Mouse (Mus musculus): Measurements from ENCODE around the gene Nr1h4.

Gene Nr1h4

DNA sequence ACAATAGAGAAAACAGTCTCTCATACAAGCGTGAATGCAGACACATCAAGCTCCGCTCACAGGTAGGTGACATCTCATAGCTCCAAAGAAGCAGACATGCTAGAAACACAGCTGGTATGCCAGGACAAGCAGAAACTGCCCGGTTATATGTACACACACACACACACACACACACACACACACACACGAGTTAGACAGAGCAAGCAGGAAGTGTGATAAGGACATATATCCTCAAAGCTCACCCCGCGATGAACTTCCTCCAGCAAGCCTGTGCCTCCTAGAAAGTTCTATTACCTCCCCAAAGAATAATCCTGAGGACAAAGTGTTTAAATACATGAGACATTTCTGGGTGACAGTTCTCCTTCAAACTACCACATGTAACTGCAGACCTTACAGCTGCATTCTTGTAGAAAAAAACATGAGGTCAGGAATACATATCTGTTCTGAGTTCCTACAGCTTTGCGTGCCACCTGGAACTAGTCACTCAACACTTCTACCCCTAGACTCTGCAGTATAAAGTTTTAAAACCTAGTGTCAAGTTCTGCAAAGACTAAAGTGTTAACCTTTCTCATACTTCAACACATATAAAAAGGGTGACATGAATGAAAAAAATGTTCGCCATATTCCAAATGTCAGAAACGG lies 11.5 kb downstream of the Nr1h4 start:
- DNase-seq (ENCODE audit: low spot score) = no peak

DNA sequence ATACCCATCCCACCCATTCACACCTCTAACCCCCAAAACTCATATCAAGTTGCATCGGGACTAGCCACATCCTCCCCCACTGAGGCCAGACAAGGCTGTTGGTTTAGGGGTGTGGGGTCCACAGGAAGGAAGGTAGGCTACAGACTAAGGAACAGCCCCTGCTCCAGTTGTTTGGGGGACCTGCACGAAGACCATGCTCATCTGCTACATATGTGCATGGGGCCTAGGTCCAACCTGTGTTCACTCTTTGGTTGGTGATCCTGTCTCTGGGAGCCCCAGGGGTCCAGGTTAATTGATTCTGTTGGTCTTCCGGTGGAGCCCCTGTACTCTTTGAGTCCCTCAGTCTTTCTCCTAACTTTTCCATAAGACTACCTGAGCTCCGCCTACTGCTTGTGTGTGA lies 13.0 kb downstream of the Nr1h4 start:
- no peak for DNase-seq (ENCODE audit: low spot score)

DNA sequence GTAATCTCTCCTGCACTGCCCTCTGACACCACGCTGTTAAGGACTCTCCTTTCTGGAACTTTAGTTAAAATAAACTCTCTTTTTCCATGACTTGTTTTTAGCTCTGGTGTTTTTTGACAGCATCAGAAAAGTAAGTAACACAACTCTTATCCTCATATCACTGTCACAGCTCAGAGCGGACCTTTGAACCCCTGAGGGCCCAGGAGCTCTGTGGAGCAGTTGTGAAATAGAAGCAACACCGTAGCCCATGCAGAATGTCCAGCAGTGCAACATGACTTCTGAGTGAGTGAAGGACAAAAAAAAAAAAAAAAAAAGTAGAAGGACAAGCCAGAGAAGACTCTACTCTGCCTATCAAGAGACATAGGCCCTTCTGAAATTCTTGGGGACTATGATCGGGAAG lies 14.2 kb downstream of the Nr1h4 start:
- DNase-seq (ENCODE audit: low spot score) = no peak

- no peak for DNase-seq (ENCODE audit: low spot score)
Measured at GRCm38 (mm10) chr10:89518365-89518764, 15.0 kb downstream of the Nr1h4 start.

- no peak for DNase-seq (ENCODE audit: low spot score)
Measured at GRCm38 (mm10) chr10:89515813-89516212, 17.6 kb downstream of the Nr1h4 start.

GRCm38 (mm10) chr10:89512562-89512961 lies 20.8 kb downstream of the Nr1h4 start:
- no peak for DNase-seq (ENCODE audit: low spot score)

DNA sequence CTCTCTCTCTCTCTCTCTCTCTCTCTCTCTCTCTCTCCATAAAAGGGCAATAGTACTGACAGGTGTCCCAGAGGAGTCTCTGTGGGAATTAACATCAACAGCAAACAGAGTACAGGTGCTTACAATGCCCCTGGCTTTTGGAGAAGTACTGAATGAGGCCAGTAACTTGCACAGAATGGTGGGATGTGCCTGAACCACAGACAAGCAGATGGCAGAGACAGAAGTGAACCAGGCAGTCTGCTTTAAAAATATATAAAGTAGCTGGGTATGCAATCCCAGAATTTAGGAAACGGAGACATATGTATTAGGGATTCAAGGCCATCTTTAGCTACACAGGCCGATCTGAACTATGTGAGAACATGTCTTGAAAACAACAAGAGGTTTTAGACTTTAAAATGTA lies 22.8 kb downstream of the Nr1h4 start:
- DNase-seq (ENCODE audit: low spot score) = no peak

DNA sequence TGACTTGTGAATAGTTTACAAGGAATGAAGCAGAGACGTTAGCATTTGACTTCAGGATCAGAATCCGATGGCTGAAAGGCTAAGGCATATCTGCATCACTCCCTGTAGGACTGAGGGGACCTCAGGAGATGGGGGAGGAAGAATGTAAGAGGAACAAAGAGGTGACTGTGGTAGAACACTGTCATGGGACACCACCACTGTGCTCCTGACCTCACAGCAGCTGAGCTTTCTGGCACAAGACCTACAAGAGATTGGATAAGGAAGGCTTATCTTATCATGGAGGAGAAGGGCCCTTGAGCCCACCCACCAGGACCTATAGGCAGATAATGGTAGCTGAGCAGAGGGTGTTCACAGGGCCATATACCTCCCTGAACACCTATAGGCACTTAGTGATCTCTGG lies 24.8 kb downstream of the Nr1h4 start:
- no peak for DNase-seq (ENCODE audit: low spot score)

DNA sequence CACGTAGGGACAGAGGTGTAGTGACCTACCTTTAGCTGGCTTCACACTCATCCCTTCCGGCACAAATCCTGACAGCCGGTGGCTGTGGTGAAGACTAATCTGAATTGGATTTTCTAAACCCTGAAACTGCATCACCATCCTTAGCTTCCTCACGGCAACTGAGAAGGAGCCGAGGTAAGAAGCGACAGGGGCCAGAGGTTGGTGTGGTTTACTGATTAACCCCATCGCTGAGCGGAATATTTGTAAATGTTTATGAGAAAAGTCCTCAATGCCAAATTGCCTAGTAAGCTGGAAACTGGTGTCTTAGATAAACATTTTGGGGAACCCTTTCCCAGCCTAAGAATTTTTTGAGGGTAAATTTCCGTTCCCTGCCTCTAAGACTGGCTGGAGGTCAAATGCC lies 26.9 kb downstream of the Nr1h4 start:
- no peak for DNase-seq (ENCODE audit: low spot score)

DNA sequence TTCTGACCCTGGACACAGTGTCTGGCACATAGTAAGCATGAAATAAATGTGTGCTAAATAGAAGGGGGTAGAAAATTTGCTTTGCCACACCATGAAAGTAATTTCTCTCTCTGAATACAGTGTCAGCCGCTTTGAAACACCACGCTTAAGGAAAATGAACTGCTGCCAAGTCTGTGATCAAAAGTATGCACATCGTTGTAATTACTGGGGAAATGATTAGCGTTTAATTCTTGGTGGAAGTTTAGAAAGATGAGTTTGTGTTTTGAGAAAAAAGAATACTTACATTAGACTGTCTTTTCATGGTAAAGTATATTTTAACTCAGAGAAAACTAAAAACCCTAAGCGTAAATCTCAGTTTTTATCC lies 27.8 kb downstream of the Nr1h4 start:
- DNase-seq (ENCODE audit: low spot score) = no peak

GRCm38 (mm10) chr10:89504952-89505591 lies 28.3 kb downstream of the Nr1h4 start:
- DNase-seq (ENCODE audit: low spot score) = no peak

GRCm38 (mm10) chr10:89502986-89503560 lies 30.3 kb downstream of the Nr1h4 start:
- DNase-seq (ENCODE audit: low spot score) = no peak

- DNase-seq (ENCODE audit: low spot score) = no peak
Measured at GRCm38 (mm10) chr10:89501902-89502301, 31.5 kb downstream of the Nr1h4 start.

- DNase-seq (ENCODE audit: low spot score) = no peak
Measured at GRCm38 (mm10) chr10:89495537-89495936, 37.8 kb downstream of the Nr1h4 start.

- no peak for DNase-seq (ENCODE audit: low spot score)
Measured at GRCm38 (mm10) chr10:89491321-89491720, 42.1 kb downstream of the Nr1h4 start.

DNA sequence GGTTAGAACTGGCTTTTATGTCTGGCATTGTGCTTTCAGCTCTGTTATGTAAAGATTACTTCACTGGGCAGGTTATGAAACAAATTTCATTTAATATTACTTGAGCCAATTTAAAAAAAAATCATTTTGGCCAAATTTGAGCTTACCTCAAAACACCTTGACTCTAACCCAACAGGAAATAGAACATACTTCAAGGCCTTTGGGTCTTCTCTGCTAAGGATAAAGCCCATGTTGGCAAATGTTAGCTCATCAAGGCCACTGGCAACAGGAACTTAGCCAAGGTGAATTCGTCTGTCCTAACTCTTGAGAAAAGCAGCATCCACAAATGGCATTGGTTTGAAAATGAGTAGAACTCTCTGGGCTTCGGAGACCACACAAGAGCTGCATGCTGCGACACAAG lies 43.1 kb downstream of the Nr1h4 start:
- DNase-seq (ENCODE audit: low spot score) = no peak

GRCm38 (mm10) chr10:89489459-89489858 lies 43.9 kb downstream of the Nr1h4 start:
- no peak for DNase-seq (ENCODE audit: low spot score)

- DNase-seq (ENCODE audit: low spot score) = no peak
Measured at GRCm38 (mm10) chr10:89486995-89487742, 46.2 kb downstream of the Nr1h4 start.

DNA sequence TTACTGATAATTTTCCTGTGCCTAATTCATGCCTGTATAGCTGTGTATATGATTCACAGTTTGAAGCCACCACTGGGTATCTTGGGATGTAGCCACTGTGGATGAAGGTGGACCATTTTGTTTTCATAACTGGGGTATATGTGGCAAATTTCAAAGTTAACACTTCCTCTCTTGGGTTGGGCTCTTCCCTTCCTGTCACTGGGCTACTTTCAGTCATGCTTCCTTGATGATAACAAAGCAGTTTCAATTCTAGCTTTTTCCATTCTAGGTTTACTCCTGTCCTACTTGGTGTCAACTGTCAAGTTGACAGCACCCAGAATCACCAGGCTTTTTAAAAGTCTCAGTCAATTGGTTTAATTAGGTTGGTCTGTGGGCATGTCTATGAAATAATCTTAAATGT lies 48.5 kb downstream of the Nr1h4 start:
- DNase-seq (ENCODE audit: low spot score) = no peak

DNA sequence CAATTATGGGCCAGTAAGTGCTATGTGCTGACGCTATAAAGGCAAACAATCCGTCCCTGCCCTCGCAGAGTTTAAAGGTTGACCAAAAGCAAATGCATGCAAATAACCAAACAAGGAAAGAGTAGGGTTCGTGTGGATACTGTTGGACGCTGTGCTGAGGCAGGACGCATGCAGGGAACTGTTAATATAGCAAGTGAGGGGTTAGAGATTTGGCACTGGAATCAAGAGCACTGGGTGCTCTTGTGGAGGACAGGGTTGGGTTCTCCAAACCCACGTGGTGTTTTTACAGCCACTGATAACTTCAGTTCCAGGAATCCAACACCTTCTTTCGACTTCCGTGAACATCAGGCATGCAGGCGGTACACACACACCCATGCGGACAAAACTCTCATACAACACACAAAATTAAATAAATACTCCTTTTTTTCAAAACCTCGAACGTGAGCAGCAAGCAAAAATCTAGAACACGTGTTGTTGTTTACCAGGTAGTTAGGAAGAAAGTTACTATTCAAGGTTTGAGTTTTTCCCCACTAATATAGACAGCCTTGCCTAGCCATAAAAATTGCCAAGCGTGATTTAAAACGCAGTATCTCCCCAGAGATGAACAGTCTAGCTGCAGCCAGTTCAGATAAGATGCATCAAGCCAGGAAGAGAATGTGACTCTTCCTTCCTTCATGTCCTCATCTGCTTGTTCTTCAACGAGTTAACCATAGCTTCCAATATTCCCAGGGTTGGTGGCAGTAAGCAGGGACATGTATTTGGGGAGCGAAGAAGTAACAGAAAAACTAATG lies 49.4 kb downstream of the Nr1h4 start:
- DNase-seq (ENCODE audit: low spot score) = no peak

GRCm38 (mm10) chr10:89483113-89483512 lies 50.3 kb downstream of the Nr1h4 start:
- no peak for DNase-seq (ENCODE audit: low spot score)

DNA sequence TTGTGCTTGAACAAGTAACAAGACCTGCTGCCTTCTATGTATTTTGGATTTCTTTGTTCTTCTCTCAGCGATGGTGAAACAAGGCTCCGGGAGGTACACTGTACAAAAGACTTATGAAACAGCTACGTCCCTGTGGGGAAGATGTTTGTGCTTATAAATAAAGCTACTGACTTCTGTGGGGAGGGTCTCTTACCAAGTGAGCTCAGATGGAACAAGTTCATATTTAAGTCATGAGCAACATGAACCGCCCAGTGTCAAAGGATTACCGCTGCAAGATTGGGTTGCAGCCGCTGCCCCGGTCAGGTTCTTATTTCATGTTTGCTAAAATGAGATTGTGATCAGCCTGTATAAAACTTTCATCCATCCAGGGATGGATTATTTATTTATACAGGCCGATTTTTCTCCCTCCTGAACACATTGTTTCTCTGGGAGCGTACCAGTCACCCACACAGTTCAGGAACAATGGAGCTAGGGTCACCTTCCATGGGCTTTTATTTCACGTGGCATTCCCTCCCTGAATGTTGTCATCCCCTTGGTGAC lies 51.2 kb downstream of the Nr1h4 start:
- DNase-seq (ENCODE audit: low spot score) = no peak
